Mouse (Mus musculus) regulatory T cell (primary cell): ENCODE data around the gene Timmdc1.

ENCODE experiments used
- in situ Hi-C: fragments of 300-600 bp; cut with MboI, MseI; formaldehyde crosslinking; loops from one replicate; pipeline ENCODE4 v1.15.1; 2025; ENCODE audit warnings: high pct_unique_total_duplicates

Timmdc1 gene

DNA sequence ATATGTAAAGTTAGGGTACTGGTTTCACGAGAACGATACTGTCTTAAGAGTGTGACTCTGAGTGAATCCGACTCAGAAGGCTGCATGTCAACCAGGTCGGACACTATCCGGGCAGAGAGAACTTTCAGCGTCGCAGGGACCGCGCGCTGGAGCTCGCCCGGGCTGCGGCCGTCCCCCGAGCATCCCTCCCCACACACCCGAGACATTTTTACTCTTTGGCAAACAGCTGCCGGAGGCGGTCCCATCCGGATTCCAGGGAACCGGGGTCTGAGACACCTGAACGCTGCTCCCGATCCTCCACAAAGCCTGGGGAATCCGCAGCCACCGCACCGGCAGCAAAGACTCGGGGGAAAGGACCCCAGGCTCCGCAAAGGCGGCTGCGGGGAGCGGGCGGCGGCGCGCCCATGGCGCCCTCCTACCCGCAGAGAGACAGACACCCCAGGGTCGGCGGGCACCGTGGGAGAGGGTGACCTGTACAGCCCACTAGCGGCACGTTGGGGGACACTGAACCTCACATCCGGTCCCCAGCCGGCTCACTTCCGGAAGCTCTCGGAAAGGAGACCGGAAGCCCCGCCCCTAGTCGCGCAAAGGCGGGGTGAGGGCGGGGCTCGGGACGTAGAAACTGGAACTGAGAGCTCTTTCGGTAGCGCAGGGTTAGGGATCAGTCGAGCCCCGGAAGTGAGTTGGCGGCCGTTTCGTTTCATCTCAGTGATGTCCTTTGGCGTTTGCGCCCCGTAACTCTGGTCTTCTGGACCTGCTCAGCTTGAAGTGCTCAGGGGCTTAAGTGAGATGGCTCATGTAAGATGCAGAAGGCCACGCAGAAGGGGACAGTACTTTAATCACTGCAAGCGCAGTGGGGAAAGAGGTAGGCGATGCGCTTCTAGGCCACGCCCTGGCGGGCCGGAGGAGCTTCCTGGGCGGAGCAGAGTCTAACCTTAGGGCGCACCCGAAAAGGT lies at the start of gene Timmdc1:
TSS of gene Timmdc1 (minus strand) at position 535 of the 956 bp plus-strand sequence.
- in situ Hi-C loops, result loop anchor here (5.0 kb wide), 1 partner anchor 35 kb away; the partner anchor contains the start of gene Tmem39a

DNA sequence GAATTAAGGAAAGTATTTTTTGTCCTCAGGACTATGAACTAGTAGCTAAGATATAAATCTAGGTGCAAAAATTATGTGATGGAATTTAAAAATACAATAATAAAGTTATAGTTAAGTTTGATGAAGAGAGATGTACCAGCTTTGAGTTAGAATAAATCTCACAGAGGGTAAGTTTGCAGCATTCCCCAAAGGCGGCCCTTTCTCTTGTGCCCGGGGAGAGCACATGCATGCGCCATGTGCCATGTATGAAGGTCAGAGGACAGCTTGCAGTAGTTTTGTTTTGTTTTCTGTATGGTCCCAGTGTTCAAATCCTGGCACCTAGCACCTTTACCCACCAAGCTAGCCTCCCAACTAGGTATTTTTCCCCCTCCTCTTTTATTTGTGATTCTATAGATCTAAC lies 49.0 kb upstream of the Timmdc1 start:
- in situ Hi-C loops, result no loop called here

GRCm38 (mm10) chr16:38568192-38568591 lies 45.7 kb upstream of the Timmdc1 start:
- in situ Hi-C loops, result loop anchor here (10.0 kb wide), 1 partner anchor 157 kb away; no protein-coding TSS in a partner anchor

GRCm38 (mm10) chr16:38563516-38563915 lies 41.1 kb upstream of the Timmdc1 start:
- in situ Hi-C loops, result loop anchor here (10.0 kb wide), 1 partner anchor 161 kb away; no protein-coding TSS in a partner anchor

GRCm38 (mm10) chr16:38562968-38563327 lies 40.5 kb upstream of the Timmdc1 start:
- in situ Hi-C loops, result loop anchor here (10.0 kb wide), 1 partner anchor 162 kb away; no protein-coding TSS in a partner anchor

- in situ Hi-C loops, result loop anchor here (10.0 kb wide), 1 partner anchor 162 kb away; no protein-coding TSS in a partner anchor
Measured at GRCm38 (mm10) chr16:38562131-38562967, 39.9 kb upstream of the Timmdc1 start.

DNA sequence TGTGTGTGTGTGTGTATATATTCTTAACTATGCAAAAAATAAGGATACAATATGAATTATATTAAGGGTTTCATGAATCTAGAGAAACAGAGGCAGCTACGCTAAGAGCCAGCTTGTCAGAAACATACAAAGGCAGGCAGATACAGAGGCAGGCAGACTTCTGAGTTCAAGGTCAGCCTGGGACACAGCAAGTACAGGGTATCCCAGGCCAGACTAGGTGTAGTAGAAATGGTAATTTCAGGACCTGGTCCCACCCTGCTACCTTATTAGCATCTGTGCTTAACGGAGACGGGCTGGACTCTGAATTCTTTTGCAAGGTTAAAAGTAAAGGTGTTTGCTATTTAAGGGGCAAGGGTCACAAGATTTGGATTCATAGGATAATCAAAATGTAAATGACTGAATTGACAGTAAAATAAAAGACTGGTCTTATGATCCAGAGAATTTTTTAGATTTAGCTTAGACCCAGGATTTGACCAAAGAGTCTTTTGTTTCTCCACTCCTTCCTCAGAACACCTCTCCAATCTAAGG lies 35.8 kb upstream of the Timmdc1 start, which contains the start of gene Tmem39a:
TSS of gene Tmem39a (plus strand) at position 478 of the 528 bp plus-strand sequence.
- in situ Hi-C loops, result loop anchor here (5.0 kb wide), 1 partner anchor 36 kb away; the partner anchor contains the start of gene Timmdc1

GRCm38 (mm10) chr16:38555988-38556387 lies 33.5 kb upstream of the Timmdc1 start:
- in situ Hi-C loops, result loop anchor here (5.0 kb wide), 1 partner anchor 34 kb away; the partner anchor contains the start of gene Timmdc1

GRCm38 (mm10) chr16:38549479-38550396 lies 27.3 kb upstream of the Timmdc1 start, which contains the start of gene Poglut1:
Poglut1 (minus strand) TSS chr16:38550258.
- in situ Hi-C loops, result no loop called here

DNA sequence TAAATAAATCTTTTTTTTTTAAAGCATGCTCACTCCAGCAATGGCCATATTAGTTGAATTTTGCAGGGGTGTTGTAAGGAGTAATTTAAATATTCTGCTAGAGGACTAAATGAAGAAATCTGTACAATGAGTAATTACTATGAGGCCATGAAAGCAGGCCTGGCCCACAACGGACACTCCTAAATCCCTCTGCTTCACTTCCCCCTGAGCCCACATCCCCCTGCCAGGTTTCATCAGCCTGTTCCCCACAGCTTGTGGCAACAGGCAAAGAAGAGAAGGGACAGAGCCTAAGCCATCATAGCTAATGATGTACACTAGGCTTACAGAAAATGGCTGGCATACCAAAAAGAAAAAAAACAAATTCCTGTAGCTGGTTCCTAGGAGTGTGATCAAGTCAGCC lies 25.5 kb upstream of the Timmdc1 start:
- in situ Hi-C loops, result no loop called here

DNA sequence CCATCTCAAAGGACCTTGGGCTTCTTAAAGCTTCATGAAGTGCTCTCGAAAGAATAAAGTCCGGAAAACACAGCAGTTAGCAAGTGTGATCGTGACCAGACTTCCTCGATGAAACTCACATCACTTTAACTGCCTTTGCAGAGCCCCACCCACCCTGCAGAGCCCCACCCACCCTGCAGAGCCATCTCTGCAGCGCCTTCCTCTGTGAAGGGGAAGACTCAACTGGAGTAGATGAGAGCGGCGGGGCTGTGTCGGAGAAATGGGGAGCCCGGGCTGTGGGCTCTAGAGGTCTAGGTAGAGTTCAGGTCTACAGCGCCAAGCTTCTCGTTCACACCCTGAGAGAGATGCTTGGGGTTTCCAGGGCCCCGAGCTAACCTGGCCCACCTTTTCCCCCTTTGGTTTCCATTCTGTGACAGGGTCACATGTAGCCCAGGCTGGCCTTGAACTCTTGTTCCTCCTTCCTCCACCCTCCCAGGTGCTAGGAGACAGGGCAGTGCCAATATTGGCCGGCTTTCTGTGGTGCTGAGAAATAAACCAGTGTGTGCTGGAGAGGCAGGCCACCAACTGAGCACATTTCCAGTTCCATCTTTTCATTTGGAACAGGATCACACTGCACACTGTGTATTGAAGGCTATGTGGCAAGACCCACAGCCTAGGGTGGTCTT lies 16.4 kb upstream of the Timmdc1 start:
- in situ Hi-C loops, result no loop called here

DNA sequence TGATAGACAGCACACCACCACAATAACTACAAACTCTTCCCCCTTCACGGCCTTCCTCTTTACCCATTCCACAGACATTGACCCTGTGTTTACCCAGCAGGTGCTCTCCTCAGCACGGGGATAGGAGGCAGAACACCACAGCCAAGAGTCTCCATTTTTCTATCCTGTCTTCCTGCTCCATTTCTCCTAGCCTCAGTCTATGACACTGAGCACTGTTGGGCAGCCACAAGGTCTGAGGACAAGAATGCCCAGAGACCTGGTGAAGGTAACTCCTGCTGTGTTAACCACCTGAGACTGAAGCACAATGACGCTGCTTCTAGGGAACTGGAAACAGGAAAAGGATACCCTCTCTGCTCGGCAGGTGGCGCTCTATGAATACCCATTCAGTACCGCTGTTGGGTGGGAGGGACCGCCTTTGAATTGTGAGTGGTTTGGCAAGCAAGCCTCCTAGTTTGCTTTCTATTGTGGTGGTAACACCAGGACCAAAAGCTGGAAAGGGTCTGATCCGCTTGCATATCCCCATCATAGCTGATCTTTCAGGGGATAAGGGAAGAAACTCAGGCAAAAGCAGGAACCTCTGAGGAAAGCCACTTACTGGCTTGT lies 14.2 kb upstream of the Timmdc1 start:
- in situ Hi-C loops, result no loop called here

DNA sequence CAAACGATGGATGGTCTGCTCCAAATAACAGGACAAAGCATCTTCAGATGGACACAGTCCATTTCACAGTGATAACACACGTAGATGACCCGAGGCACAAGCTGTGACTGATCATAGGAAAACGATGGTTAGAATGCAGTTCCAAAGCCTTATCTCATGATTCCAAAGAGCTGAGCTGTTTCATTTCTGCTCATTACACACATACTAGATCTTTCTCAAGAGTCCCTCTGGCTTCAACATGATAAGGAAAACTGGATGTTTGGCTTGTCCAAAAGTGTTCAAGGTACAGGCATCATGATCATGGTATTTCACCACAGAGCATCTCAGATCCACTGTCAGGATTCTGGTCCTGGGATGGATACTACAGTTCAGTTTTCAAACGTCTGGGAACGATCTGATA lies 3.8 kb upstream of the Timmdc1 start:
- in situ Hi-C loops, result no loop called here

- in situ Hi-C loops, result loop anchor here (5.0 kb wide), 1 partner anchor 36 kb away; the partner anchor contains the start of gene Tmem39a
Measured at GRCm38 (mm10) chr16:38521211-38521987, 1.1 kb downstream of the Timmdc1 start.

- in situ Hi-C loops, result no loop called here
Measured at GRCm38 (mm10) chr16:38519140-38519539, 3.3 kb downstream of the Timmdc1 start.

DNA sequence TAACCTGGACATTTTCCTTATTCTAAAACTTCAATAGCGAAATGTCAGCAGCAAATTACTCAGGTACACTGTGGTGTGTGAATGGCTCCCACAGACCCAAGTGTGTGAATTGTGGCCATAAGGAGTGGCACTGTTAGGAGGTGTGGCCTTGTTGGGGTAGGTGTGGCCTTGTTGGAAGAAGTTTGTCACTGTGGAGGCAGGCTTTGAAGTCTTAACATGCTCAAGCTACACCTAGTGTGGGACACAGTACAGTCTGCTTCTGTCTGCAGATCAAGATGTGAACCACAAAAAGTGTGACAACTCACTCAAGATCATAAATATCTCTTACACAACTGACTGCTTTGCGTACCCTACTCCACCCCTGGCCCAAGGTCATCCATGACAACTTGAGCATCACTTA lies 11.6 kb downstream of the Timmdc1 start:
- in situ Hi-C loops, result no loop called here

DNA sequence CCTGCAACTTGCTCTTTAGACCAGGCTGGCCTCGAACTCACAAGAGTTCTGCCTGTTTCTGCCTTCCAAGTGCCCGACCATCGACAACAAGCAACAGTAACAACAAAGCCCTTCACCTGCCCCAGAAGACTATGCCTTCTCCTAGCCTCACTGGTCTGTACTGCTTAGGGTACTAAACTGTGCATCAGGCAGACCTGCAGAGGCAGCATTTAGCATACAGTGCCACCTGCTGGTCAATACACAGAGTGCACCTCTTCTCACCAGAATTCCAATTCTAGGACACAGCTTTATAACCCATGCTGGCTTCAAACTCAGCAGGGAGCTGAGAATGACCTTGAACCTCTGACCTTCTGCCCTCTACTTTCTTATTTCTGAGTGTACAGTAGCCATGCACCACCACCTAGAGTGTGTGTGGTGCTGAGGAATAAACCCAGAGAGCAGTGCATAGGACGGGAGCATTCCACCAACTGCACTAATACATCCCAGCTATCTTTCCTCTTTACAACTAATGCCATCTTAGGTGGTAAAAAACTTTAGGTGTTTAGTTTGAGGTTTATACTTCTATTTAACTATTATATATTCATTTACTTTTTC lies 16.3 kb downstream of the Timmdc1 start:
- in situ Hi-C loops, result no loop called here

DNA sequence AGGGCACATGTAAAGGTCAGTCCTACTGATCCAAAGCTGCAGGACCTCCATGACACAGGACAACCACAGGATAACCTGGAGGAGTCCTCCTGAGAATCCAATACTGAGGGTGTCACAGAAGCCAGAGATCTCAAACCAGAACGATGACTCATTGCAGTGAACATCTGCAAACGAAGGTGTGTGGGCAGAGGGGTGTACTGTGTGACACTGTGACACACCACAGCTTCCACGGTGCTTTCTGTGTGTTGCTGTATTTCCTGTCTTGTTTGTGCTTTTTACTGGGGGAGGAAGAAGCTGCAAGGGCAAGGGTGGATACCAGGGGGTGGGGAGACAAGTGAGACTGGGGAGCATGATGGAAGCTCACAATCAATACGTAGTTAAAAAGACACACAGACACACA lies 18.9 kb downstream of the Timmdc1 start:
- in situ Hi-C loops, result no loop called here
